8 mouse cellular contexts compared by ENCODE assay signal in genomic region chr9:31912921-31913738, GRCm38 (mm10). TPM values are rescaled to one million over a fixed set of nuclear protein-coding genes. Genes with fewer than 3 reads are reported as not detected.
DNase-seq lines count a peak whose midpoint lies in the region; ATAC-seq and TF ChIP-seq lines count a peak whose summit lies in the region.

Gene Barx2, minus strand, starts transcription at chr9:31913462.

- peaks cover 19% of the 10 kb centered on the region for H3K4me1 ChIP-seq in embryonic facial prominence, embryonic 12.5 days
- H3K4me1 ChIP-seq in limb, embryonic 10.5 days = peaks cover 52% of the 10 kb centered on the region
- peaks cover 29% of the 10 kb centered on the region for H3K4me1 ChIP-seq in midbrain, embryonic 13.5 days (replicated peaks)
- H3K4me1 ChIP-seq in testis, adult 2 months (ENCODE audit: control insufficient read depth, insufficient read depth, low read length) = peaks cover 16% of the 10 kb centered on the region

- peak; percentile 66 for DNase-seq in adrenal gland, postnatal 25 days
- DNase-seq in heart, adult 18-20 months = peak; percentile 55 to 63
- DNase-seq in kidney, adult 18-20 months = peak; percentile 63
- DNase-seq in limb, embryonic 10.5 days (ENCODE audit: low spot score) = peak; percentile 80
- DNase-seq in adipocyte (ENCODE audit: low spot score) = no peak

- H3K9ac ChIP-seq in embryonic facial prominence, embryonic 12.5 days = peak within 1 kb of the TSS; percentile 50
- peak within 1 kb of the TSS; percentile 64 for H3K9ac ChIP-seq in midbrain, embryonic 13.5 days (replicated peaks)

- H3K36me3 ChIP-seq in embryonic facial prominence, embryonic 12.5 days = no peaks in the 10 kb centered on the region
- no peaks in the 10 kb centered on the region for H3K36me3 ChIP-seq in limb, embryonic 10.5 days
- no peaks in the 10 kb centered on the region for H3K36me3 ChIP-seq in midbrain, embryonic 13.5 days
- no peaks in the 10 kb centered on the region for H3K36me3 ChIP-seq in testis, adult 2 months (ENCODE audit: control insufficient read depth, insufficient read depth, low read length)

- H3K27me3 ChIP-seq in embryonic facial prominence, embryonic 12.5 days = peaks cover 80% of the 10 kb centered on the region
- peaks cover 87% of the 10 kb centered on the region for H3K27me3 ChIP-seq in limb, embryonic 10.5 days (ENCODE audit: low read depth, poor library complexity, severe bottlenecking)
- H3K27me3 ChIP-seq in midbrain, embryonic 13.5 days = peaks cover 92% of the 10 kb centered on the region
- no peaks in the 10 kb centered on the region for H3K27me3 ChIP-seq in testis, adult 2 months (ENCODE audit: control insufficient read depth, insufficient read depth, low read length)

- WGBS in embryonic facial prominence, embryonic 12.5 days = under 1% methylated on average over 80 of the region's 81 CpGs
- under 1% methylated on average over 81 of the region's 81 CpGs for WGBS in limb, embryonic 10.5 days
- WGBS in midbrain, embryonic 13.5 days = under 1% methylated on average over 80 of the region's 81 CpGs

- no peak within 1 kb of the TSS for H3K27ac ChIP-seq in embryonic facial prominence, embryonic 12.5 days
- peak within 1 kb of the TSS; percentile 56 for H3K27ac ChIP-seq in limb, embryonic 10.5 days
- no peak within 1 kb of the TSS for H3K27ac ChIP-seq in midbrain, embryonic 13.5 days
- no peak within 1 kb of the TSS for H3K27ac ChIP-seq in testis, adult 2 months (ENCODE audit: control insufficient read depth, insufficient read depth, low read depth, low read length)

- peak within 1 kb of the TSS; percentile 99 for H3K4me2 ChIP-seq in embryonic facial prominence, embryonic 12.5 days (replicated peaks)
- peak within 1 kb of the TSS; percentile 99 for H3K4me2 ChIP-seq in midbrain, embryonic 13.5 days (replicated peaks)

- peak; percentile 29; the same call in 1 of the 2 replicates for TF ChIP-seq CTCF in testis, adult 2 months (IDR thresholded peaks at IDR 0.05; ENCODE audit: control insufficient read depth, insufficient read depth, insufficient replicate concordance, low read depth, low read length)

- peak; percentile 86; the same call in 1 of the 2 replicates for ATAC-seq in embryonic facial prominence, embryonic 12.5 days (ENCODE audit: insufficient number of reproducible peaks, insufficient read depth, low FRiP score, low TSS enrichment)
- ATAC-seq in midbrain, embryonic 13.5 days = peak; percentile 88

- TF ChIP-seq POLR2A in testis, adult 2 months (IDR thresholded peaks at IDR 0.05; ENCODE audit: control insufficient read depth, low read depth, low read length) = no peak; the same call in 1 of the 2 replicates

- H3K9me3 ChIP-seq in embryonic facial prominence, embryonic 12.5 days = no peaks in the 10 kb centered on the region
- no peaks in the 10 kb centered on the region for H3K9me3 ChIP-seq in limb, embryonic 10.5 days (replicated peaks)
- no peaks in the 10 kb centered on the region for H3K9me3 ChIP-seq in midbrain, embryonic 13.5 days

- H3K4me3 ChIP-seq in embryonic facial prominence, embryonic 12.5 days = peak within 1 kb of the TSS; percentile 52
- H3K4me3 ChIP-seq in limb, embryonic 10.5 days = peak within 1 kb of the TSS; percentile 67
- peak within 1 kb of the TSS; percentile 59 for H3K4me3 ChIP-seq in midbrain, embryonic 13.5 days (replicated peaks)
- H3K4me3 ChIP-seq in testis, adult 2 months (ENCODE audit: control insufficient read depth, low read depth, low read length) = peak within 1 kb of the TSS; percentile 78

RNA-seq across cellular contexts. Expression of gene Barx2, which starts in this region (rescaled TPM):
- not detected in 2 replicates for total RNA-seq in adrenal gland, postnatal 25 days (2021)
- polyA plus RNA-seq in embryonic facial prominence, embryonic 12.5 days (2016; fragmentation: Nextera tagmentation; extraction: Ambion mirVana) = 1.1 and 1.8 TPM in 2 replicates
- total RNA-seq in heart, adult 18-20 months (2021) = under 1 TPM; 0.25 to 0.28 TPM
- 0.16 and 0.71 TPM in 2 replicates for polyA plus RNA-seq in limb, embryonic 10.5 days (2016; fragmentation: Nextera tagmentation; extraction: Ambion mirVana)
- 0.13 TPM in 1 of 2 replicates, not detected in the other for polyA plus RNA-seq in midbrain, embryonic 13.5 days (2015; fragmentation: Nextera tagmentation; extraction: Ambion mirVana)
- polyA plus RNA-seq in testis, adult 2 months (2012; rRNA removed) = 0.14 TPM in 1 of 2 replicates, not detected in the other

Comparison
In these comparisons a context has a peak if more than half of its experiments do, and no peak if none do; other contexts are left out.
1. Peak in DNase-seq in adrenal gland, postnatal 25 days; RNA of the gene not detected or under 1 TPM.
2. Peak in DNase-seq in heart, adult 18-20 months; RNA of the gene not detected or under 1 TPM.
3. Peak in DNase-seq, H3K4me3 ChIP-seq and H3K27ac ChIP-seq in limb, embryonic 10.5 days; RNA of the gene not detected or under 1 TPM.
4. Peak in ATAC-seq, H3K4me3 ChIP-seq, H3K9ac ChIP-seq and H3K4me2 ChIP-seq in midbrain, embryonic 13.5 days; RNA of the gene not detected or under 1 TPM.